Mouse (Mus musculus): ENCODE results near the gene Kifc5b.

GRCm38 (mm10) chr17:26949051-26949577 is 32.2 kb downstream of the Kifc5b start:
- no peak for TF ChIP-seq POLR2A (IDR thresholded peaks at IDR 0.05; ENCODE audit: borderline replicate concordance, low read depth, low read length)
- no peak for TF ChIP-seq CTCF (IDR thresholded peaks at IDR 0.05; ENCODE audit: low read depth, low read length)
